16 mouse cellular contexts compared by ENCODE assay signal in genomic region chr6:72001220-72001777, GRCm38 (mm10).
"Had no signal": no experiment of that assay in that cellular context is flagged by ENCODE, and none has a peak within 500 bp of the region (broad histone marks: within the 10 kb centered on the region; RNA-seq: fewer than 3 reads in every experiment).

No protein-coding gene starts in this region.

- H3K4me3 ChIP-seq: kidney, embryonic 15.5 days; limb, embryonic 12.5 days; limb, embryonic 15.5 days; megakaryocyte, embryonic 14.5 days; stomach, embryonic 15.5 days had no signal

- H3K36me3 ChIP-seq: kidney, embryonic 15.5 days; limb, embryonic 12.5 days; limb, embryonic 15.5 days; stomach, embryonic 15.5 days had no signal

- H3K9me3 ChIP-seq: kidney, embryonic 15.5 days; limb, embryonic 15.5 days; stomach, embryonic 15.5 days had no signal

- ATAC-seq: liver, postnatal 0 days; lung, postnatal 0 days had no signal

- H3K4me1 ChIP-seq: kidney, embryonic 15.5 days; limb, embryonic 12.5 days; limb, embryonic 15.5 days; stomach, embryonic 15.5 days had no signal

- DNase-seq: kidney, postnatal 10 days; kidney, postnatal 4 days; left cerebral cortex, postnatal 4 days; liver, postnatal 0 days; lung, embryonic 14.5 days; midbrain, embryonic 14.5 days; right cerebral cortex, adult 18-20 months; right cerebral cortex, postnatal 14 days; right cerebral cortex, postnatal 4 days; thymus, postnatal 25 days had no signal

- H3K27me3 ChIP-seq: kidney, embryonic 15.5 days; limb, embryonic 12.5 days; limb, embryonic 15.5 days; stomach, embryonic 15.5 days had no signal
